Mouse (Mus musculus): ENCODE data around the gene Mfsd4b5. TPM values are rescaled to one million over a fixed set of nuclear protein-coding genes. Genes with fewer than 3 reads are reported as not detected.

Gene Mfsd4b5
- total and polyA plus RNA-seq, 3 experiments: 0.22 TPM; not detected in 2

DNA sequence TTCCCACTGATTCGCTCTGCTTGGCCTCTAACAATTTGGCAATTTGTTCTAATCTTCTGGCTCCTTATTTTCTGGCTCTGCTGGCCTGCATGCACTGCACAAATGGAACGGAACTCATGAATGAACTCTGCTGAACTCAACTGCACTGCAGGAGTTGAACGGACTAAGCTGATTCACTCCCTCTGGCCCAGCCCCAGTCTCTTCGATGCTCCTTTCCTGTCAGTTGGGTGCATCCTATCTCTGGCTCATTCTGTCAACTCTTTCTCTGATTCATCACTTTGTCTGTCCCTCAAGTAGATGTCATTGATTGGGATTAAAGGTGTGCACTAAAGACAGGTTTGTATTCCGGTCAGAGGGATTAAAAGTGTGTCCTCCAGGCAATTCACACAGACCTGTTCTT, 40.1 kb upstream of the Mfsd4b5 start:
- DNase-seq (ENCODE audit: low spot score) (no peak), ATAC-seq (ENCODE audit: extremely low read depth, insufficient number of reproducible peaks, low FRiP score, poor library complexity, severe bottlenecking) (no peak)
- H3K4me3 ChIP-seq (ENCODE audit: low read depth, low read length): no peak overlapping the region

DNA sequence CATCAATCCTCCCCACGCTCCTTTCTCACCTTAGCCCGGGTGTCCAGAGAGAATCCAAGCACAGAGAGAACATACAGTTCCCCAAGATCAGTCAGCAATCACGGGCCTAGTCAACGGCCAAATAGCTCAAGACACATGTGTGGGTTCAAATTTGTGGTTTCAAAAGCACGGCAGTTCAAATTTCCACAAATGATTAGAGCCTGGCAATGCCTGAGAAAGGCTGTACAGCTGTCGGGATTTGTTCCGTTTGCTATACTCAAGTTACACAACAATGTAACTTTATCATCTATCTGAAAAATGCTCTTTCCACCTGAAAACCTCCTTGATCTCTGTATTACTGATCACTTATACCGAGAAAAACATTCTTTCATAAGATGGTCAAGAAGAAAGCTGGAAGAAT, 39.1 kb upstream of the Mfsd4b5 start:
- H3K27me3 ChIP-seq (ENCODE audit: insufficient read depth, low read length): peaks cover 31% of the 10 kb centered on the region
- no peaks in the 10 kb centered on the region for H3K36me3 ChIP-seq (replicated peaks)
- peaks cover 2% of the 10 kb centered on the region; the same call in 1 of the 2 replicates for H3K9me3 ChIP-seq (replicated peaks)
- H3K4me3 ChIP-seq (ENCODE audit: low read depth, low read length): no peak overlapping the region
- H3K4me1 ChIP-seq (ENCODE audit: insufficient read depth, low read depth, low read length): peaks cover 12% of the 10 kb centered on the region; the same call in 1 of the 2 replicates
- DNase-seq (ENCODE audit: low spot score) (no peak), ATAC-seq (ENCODE audit: extremely low read depth, insufficient number of reproducible peaks, low FRiP score, poor library complexity, severe bottlenecking) (no peak)
- no peak for TF ChIP-seq GATA2 (IDR thresholded peaks at IDR 0.05; ENCODE audit: borderline replicate concordance, low read depth, low read length)
- TF ChIP-seq GATA1 (IDR thresholded peaks at IDR 0.05; ENCODE audit: borderline replicate concordance, low read length): no peak

More for the DNA sequence above, 40.1 kb upstream of the Mfsd4b5 start:
- Histone ChIP-seq H3K36me3 (replicated peaks) (no peaks in the 10 kb centered on the region), H3K9me3 (replicated peaks) (peaks cover 2% of the 10 kb centered on the region; the same call in 1 of the 2 replicates), H3K27me3 (ENCODE audit: insufficient read depth, low read length) (peaks cover 24% of the 10 kb centered on the region), H3K4me1 (ENCODE audit: insufficient read depth, low read depth, low read length) (peaks cover 12% of the 10 kb centered on the region; the same call in 1 of the 2 replicates)
- TF ChIP-seq POLR2AphosphoS5 (IDR thresholded peaks at IDR 0.05; ENCODE audit: insufficient replicate concordance, low read depth, low read length): no peak
- TF ChIP-seq TAL1 (conservative IDR thresholded peaks at IDR 0.05; ENCODE audit: low read depth, low read length): no peak
- TF ChIP-seq GATA1 (IDR thresholded peaks at IDR 0.05; ENCODE audit: borderline replicate concordance, low read length): no peak
- TF ChIP-seq GATA2 (IDR thresholded peaks at IDR 0.05; ENCODE audit: borderline replicate concordance, low read depth, low read length): no peak
- no peak for TF ChIP-seq CTCF (IDR thresholded peaks at IDR 0.05; ENCODE audit: low read depth, low read length)

DNA sequence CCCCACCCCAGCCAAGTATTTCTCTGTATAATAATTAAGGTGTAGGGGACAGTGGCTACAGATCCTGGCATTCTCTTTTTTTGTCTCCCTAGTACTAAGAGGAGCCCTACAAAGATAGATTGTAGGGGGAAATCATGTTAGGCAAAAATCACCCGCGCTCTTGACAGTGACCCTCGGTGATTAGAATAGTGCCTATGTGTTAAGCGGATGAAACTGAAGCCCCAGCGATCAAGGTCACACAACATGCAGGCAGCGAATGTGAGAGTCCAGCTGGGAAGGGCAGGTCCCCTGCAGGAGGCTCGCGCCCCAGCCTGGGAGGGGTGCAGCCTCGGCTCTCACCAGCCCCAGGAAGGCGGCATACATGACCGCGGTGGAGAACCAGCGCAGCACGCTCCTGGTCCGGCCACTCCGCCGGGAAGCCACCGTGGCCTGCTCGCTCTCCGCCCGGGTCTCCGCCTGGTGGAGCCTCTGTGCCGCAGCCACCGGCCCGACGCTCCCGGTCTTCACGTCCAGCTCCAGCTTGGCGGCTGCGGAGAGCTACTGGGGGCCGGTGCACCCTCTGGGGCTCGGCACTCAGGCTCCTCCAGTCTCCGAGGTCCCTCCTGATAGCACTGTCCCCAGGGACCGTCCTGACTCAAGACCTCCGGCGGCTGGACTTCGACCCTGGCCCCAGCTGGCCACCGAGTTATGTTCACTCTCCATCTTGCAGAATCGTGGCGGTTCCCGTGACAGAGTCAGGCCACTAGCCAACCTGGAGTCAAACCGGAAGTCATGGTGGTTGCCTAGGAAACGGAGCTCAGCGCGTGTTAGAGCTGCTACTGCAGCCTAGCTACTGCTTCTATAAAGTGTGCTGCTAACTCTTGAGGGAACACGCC, 38.3 kb upstream of the Mfsd4b5 start, which contains the start of gene Mfsd4b1:
Mfsd4b1 (minus strand) TSS at position 715 of the 875 bp plus-strand sequence.
- peaks cover 12% of the 10 kb centered on the region; the same call in 1 of the 2 replicates for H3K4me1 ChIP-seq (ENCODE audit: insufficient read depth, low read depth, low read length)
- H3K36me3 ChIP-seq (replicated peaks): no peaks in the 10 kb centered on the region
- H3K9me3 ChIP-seq (replicated peaks): peaks cover 2% of the 10 kb centered on the region; the same call in 1 of the 2 replicates
- no peak for DNase-seq (ENCODE audit: low spot score)
- H3K27me3 ChIP-seq (ENCODE audit: insufficient read depth, low read length): peaks cover 35% of the 10 kb centered on the region
- H3K4me3 ChIP-seq (ENCODE audit: low read depth, low read length): peak within 1 kb of the TSS; percentile 37; the same call in 1 of the 2 replicates
- ATAC-seq (ENCODE audit: extremely low read depth, insufficient number of reproducible peaks, low FRiP score, poor library complexity, severe bottlenecking): no peak
- TF ChIP-seq GATA2 (IDR thresholded peaks at IDR 0.05; ENCODE audit: borderline replicate concordance, low read depth, low read length) (no peak), TAL1 (conservative IDR thresholded peaks at IDR 0.05; ENCODE audit: low read depth, low read length) (no peak), GATA1 (IDR thresholded peaks at IDR 0.05; ENCODE audit: borderline replicate concordance, low read length) (no peak), POLR2AphosphoS5 (IDR thresholded peaks at IDR 0.05; ENCODE audit: insufficient replicate concordance, low read depth, low read length) (no peak)

DNA sequence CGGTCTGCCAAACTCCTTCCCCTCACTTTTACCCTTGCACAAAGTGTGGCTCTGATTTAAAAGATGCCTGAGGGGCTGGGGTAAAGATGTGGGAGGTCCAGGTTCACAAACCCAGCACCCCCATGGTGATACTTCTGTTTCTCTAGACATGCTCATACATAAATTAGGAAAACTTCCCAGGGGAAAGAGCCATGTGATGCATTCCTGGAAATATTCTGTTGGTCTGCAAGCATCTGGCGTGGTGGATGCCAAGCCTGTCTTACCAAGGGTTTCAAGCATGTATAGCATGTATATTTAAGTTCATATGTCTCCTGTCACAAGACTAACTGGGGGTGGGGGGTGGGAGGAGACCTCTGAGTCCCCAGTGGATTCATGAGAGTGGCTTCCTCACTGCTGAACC, 34.0 kb upstream of the Mfsd4b5 start:
- Histone ChIP-seq H3K27me3 (ENCODE audit: insufficient read depth, low read length) (peaks cover 47% of the 10 kb centered on the region), H3K36me3 (replicated peaks) (no peaks in the 10 kb centered on the region), H3K9me3 (replicated peaks) (no peaks in the 10 kb centered on the region; the same call in 1 of the 2 replicates), H3K4me1 (ENCODE audit: insufficient read depth, low read depth, low read length) (peaks cover 7% of the 10 kb centered on the region; the same call in 1 of the 2 replicates), H3K4me3 (ENCODE audit: low read depth, low read length) (no peak overlapping the region)
- TF ChIP-seq CTCF (IDR thresholded peaks at IDR 0.05; ENCODE audit: low read depth, low read length): no peak
- no peak for TF ChIP-seq GATA2 (IDR thresholded peaks at IDR 0.05; ENCODE audit: borderline replicate concordance, low read depth, low read length)
- DNase-seq (ENCODE audit: low spot score): no peak
- no peak for ATAC-seq (ENCODE audit: extremely low read depth, insufficient number of reproducible peaks, low FRiP score, poor library complexity, severe bottlenecking)

DNA sequence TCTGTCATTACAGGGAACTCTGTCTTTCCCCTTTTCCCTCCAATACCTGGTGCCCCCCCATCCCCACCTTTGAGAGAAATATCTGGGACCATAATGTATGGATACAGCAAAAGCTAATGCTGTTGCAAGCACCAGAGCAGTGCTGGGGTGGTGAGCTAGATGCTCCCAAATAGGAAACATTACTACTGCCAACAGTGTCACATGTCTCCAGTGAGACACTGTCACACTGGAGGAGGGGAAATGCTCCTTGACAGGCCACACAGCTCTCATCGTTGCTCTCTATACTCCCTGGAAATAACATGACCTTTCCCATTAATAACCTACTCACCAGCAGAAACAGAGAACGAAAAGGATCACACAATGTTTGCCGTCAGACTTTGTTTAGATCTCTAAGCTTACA, 33.0 kb upstream of the Mfsd4b5 start:
- Histone ChIP-seq H3K4me1 (ENCODE audit: insufficient read depth, low read depth, low read length) (no peaks in the 10 kb centered on the region), H3K4me3 (ENCODE audit: low read depth, low read length) (no peak overlapping the region), H3K9me3 (replicated peaks) (no peaks in the 10 kb centered on the region), H3K36me3 (replicated peaks) (no peaks in the 10 kb centered on the region), H3K27me3 (ENCODE audit: insufficient read depth, low read length) (peaks cover 38% of the 10 kb centered on the region)
- no peak for DNase-seq (ENCODE audit: low spot score)
- TF ChIP-seq TAL1 (conservative IDR thresholded peaks at IDR 0.05; ENCODE audit: low read depth, low read length) (no peak), CTCF (IDR thresholded peaks at IDR 0.05; ENCODE audit: low read depth, low read length) (no peak), GATA2 (IDR thresholded peaks at IDR 0.05; ENCODE audit: borderline replicate concordance, low read depth, low read length) (no peak), POLR2AphosphoS5 (IDR thresholded peaks at IDR 0.05; ENCODE audit: insufficient replicate concordance, low read depth, low read length) (no peak), GATA1 (IDR thresholded peaks at IDR 0.05; ENCODE audit: borderline replicate concordance, low read length) (no peak)
- no peak for ATAC-seq (ENCODE audit: extremely low read depth, insufficient number of reproducible peaks, low FRiP score, poor library complexity, severe bottlenecking)

DNA sequence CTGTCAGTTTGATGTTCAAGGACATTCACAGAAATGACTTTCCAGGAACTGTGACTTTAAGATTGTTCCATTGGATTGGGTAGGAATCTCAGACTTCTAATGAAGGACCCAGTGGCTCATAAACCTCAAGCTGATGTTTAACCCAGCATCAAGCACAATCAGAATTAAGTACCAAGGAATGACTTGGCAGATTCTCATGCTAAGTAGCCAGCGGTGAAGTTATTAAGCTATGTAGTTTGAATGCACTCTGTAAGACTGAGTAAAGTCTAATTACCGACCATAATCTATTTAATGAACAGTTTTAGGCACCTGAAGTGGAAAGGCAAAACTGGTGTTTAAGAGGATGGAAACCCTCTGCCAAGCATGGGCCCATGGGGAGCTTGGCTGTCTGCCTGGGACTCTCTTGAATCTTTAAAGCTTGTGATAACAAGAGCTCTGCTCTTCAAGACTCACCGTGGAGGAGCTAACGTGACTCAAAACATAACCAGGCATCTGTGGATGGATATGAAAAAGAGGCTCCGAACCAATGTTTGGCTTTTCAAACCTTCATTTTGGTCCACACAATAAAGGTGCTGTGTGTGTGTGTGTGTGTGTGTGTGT, 31.9 kb upstream of the Mfsd4b5 start:
- no peak overlapping the region for H3K4me3 ChIP-seq (ENCODE audit: low read depth, low read length)
- DNase-seq (ENCODE audit: low spot score): no peak
- peaks cover 32% of the 10 kb centered on the region for H3K27me3 ChIP-seq (ENCODE audit: insufficient read depth, low read length)
- H3K4me1 ChIP-seq (ENCODE audit: insufficient read depth, low read depth, low read length): no peaks in the 10 kb centered on the region
- H3K9me3 ChIP-seq (replicated peaks): no peaks in the 10 kb centered on the region
- TF ChIP-seq TAL1 (conservative IDR thresholded peaks at IDR 0.05; ENCODE audit: low read depth, low read length): no peak
- TF ChIP-seq CTCF (IDR thresholded peaks at IDR 0.05; ENCODE audit: low read depth, low read length): no peak
- no peak for TF ChIP-seq GATA1 (IDR thresholded peaks at IDR 0.05; ENCODE audit: borderline replicate concordance, low read length)
- no peak for TF ChIP-seq GATA2 (IDR thresholded peaks at IDR 0.05; ENCODE audit: borderline replicate concordance, low read depth, low read length)
- TF ChIP-seq POLR2AphosphoS5 (IDR thresholded peaks at IDR 0.05; ENCODE audit: insufficient replicate concordance, low read depth, low read length): no peak
- H3K36me3 ChIP-seq (replicated peaks): no peaks in the 10 kb centered on the region
- no peak for ATAC-seq (ENCODE audit: extremely low read depth, insufficient number of reproducible peaks, low FRiP score, poor library complexity, severe bottlenecking)
